Mouse (Mus musculus): ENCODE data around the gene Psmb9. TPM values are rescaled to one million over a fixed set of nuclear protein-coding genes. Genes with fewer than 3 reads are reported as not detected.

Gene Psmb9
- polyA plus RNA-seq, 1 experiment from 2014 or later: 2.2 TPM

- WGBS: 66% methylated on average over 5 of the region's 5 CpGs
- ATAC-seq (ENCODE audit: low FRiP score, low TSS enrichment): no peak
- Histone ChIP-seq H3K4me2 (ENCODE audit: low read length) (peak within 1 kb of the TSS; percentile 81), H3K36me3 (ENCODE audit: control insufficient read depth, insufficient read depth, low read length) (no peaks in the 10 kb centered on the region), H3K4me1 (ENCODE audit: control insufficient read depth, insufficient read depth, low read length) (no peaks in the 10 kb centered on the region; the same call in 1 of the 2 replicates), H3K27ac (replicated peaks; ENCODE audit: low read depth, low read length) (no peak within 1 kb of the TSS), H3K9me3 (ENCODE audit: control insufficient read depth, low read length) (no peaks in the 10 kb centered on the region), H3K9ac (replicated peaks; ENCODE audit: low read length) (peak within 1 kb of the TSS; percentile 55; the same call in 1 of the 2 replicates), H3K4me3 (replicated peaks; ENCODE audit: low read depth, low read length) (peak within 1 kb of the TSS; percentile 50), H3K27me3 (ENCODE audit: control insufficient read depth, insufficient read depth, low read length) (peaks cover 34% of the 10 kb centered on the region)
- no peak for DNase-seq
Measured at GRCm38 (mm10) chr17:34203444-34203843, 15.9 kb upstream of the Psmb9 start, which contains the start of gene Tap2. Tap2 (plus strand) TSS chr17:34203527.

- Histone ChIP-seq H3K9me3 (ENCODE audit: control insufficient read depth, low read length) (no peaks in the 10 kb centered on the region), H3K27me3 (ENCODE audit: control insufficient read depth, insufficient read depth, low read length) (peaks cover 39% of the 10 kb centered on the region)
- ATAC-seq (ENCODE audit: low FRiP score, low TSS enrichment): peak; percentile 43; the same call in 1 of the 2 replicates
Measured at GRCm38 (mm10) chr17:34202760-34203442, 15.3 kb upstream of the Psmb9 start.

GRCm38 (mm10) chr17:34201506-34202055 is 14.0 kb upstream of the Psmb9 start:
- no peaks in the 10 kb centered on the region for H3K9me3 ChIP-seq (ENCODE audit: control insufficient read depth, low read length)
- H3K9ac ChIP-seq (replicated peaks; ENCODE audit: low read length): no peak overlapping the region
- H3K4me2 ChIP-seq (ENCODE audit: low read length): no peak overlapping the region
- H3K4me1 ChIP-seq (ENCODE audit: control insufficient read depth, insufficient read depth, low read length): peaks cover 4% of the 10 kb centered on the region
- ATAC-seq (ENCODE audit: low FRiP score, low TSS enrichment) (no peak), DNase-seq (no peak)
- no peak overlapping the region for H3K4me3 ChIP-seq (replicated peaks; ENCODE audit: low read depth, low read length)
- H3K27ac ChIP-seq (replicated peaks; ENCODE audit: low read depth, low read length): no peak overlapping the region
- no peaks in the 10 kb centered on the region for H3K36me3 ChIP-seq (ENCODE audit: control insufficient read depth, insufficient read depth, low read length)
- 73% methylated on average over 7 of the region's 7 CpGs for WGBS
- H3K27me3 ChIP-seq (ENCODE audit: control insufficient read depth, insufficient read depth, low read length): peaks cover 50% of the 10 kb centered on the region

More at GRCm38 (mm10) chr17:34202760-34203442, 15.3 kb upstream of the Psmb9 start:
- Histone ChIP-seq H3K4me1 (ENCODE audit: control insufficient read depth, insufficient read depth, low read length) (no peaks in the 10 kb centered on the region; the same call in none of the 2 replicates), H3K9ac (replicated peaks; ENCODE audit: low read length) (no peak overlapping the region), H3K27ac (replicated peaks; ENCODE audit: low read depth, low read length) (no peak overlapping the region), H3K36me3 (ENCODE audit: control insufficient read depth, insufficient read depth, low read length) (no peaks in the 10 kb centered on the region), H3K4me3 (replicated peaks; ENCODE audit: low read depth, low read length) (no peak overlapping the region), H3K4me2 (ENCODE audit: low read length) (no peak overlapping the region)
- no peak for DNase-seq
- 80% methylated on average over 4 of the region's 4 CpGs for WGBS

- no peak for ATAC-seq (ENCODE audit: low FRiP score, low TSS enrichment)
- Histone ChIP-seq H3K9ac (replicated peaks; ENCODE audit: low read length) (no peak overlapping the region), H3K27ac (replicated peaks; ENCODE audit: low read depth, low read length) (no peak overlapping the region), H3K27me3 (ENCODE audit: control insufficient read depth, insufficient read depth, low read length) (peaks cover 51% of the 10 kb centered on the region), H3K4me3 (replicated peaks; ENCODE audit: low read depth, low read length) (no peak overlapping the region), H3K9me3 (ENCODE audit: control insufficient read depth, low read length) (no peaks in the 10 kb centered on the region), H3K4me2 (ENCODE audit: low read length) (no peak overlapping the region), H3K36me3 (ENCODE audit: control insufficient read depth, insufficient read depth, low read length) (no peaks in the 10 kb centered on the region), H3K4me1 (ENCODE audit: control insufficient read depth, insufficient read depth, low read length) (peaks cover 4% of the 10 kb centered on the region)
- WGBS: 85% methylated on average over 16 of the region's 16 CpGs
- no peak for DNase-seq
Measured at GRCm38 (mm10) chr17:34200772-34201505, 13.4 kb upstream of the Psmb9 start.

GRCm38 (mm10) chr17:34200047-34200446 is 12.5 kb upstream of the Psmb9 start:
- Histone ChIP-seq H3K9ac (replicated peaks; ENCODE audit: low read length) (no peak overlapping the region), H3K4me2 (ENCODE audit: low read length) (no peak overlapping the region), H3K9me3 (ENCODE audit: control insufficient read depth, low read length) (no peaks in the 10 kb centered on the region), H3K27ac (replicated peaks; ENCODE audit: low read depth, low read length) (no peak overlapping the region), H3K36me3 (ENCODE audit: control insufficient read depth, insufficient read depth, low read length) (no peaks in the 10 kb centered on the region), H3K27me3 (ENCODE audit: control insufficient read depth, insufficient read depth, low read length) (peaks cover 50% of the 10 kb centered on the region), H3K4me1 (ENCODE audit: control insufficient read depth, insufficient read depth, low read length) (peaks cover 4% of the 10 kb centered on the region), H3K4me3 (replicated peaks; ENCODE audit: low read depth, low read length) (no peak overlapping the region)
- no peak for ATAC-seq (ENCODE audit: low FRiP score, low TSS enrichment)
- no peak for DNase-seq
- 81% methylated on average over 10 of the region's 10 CpGs for WGBS

GRCm38 (mm10) chr17:34199050-34199619 is 11.6 kb upstream of the Psmb9 start:
- DNase-seq (no peak), ATAC-seq (ENCODE audit: low FRiP score, low TSS enrichment) (no peak)
- H3K36me3 ChIP-seq (ENCODE audit: control insufficient read depth, insufficient read depth, low read length): no peaks in the 10 kb centered on the region
- no peak overlapping the region for H3K27ac ChIP-seq (replicated peaks; ENCODE audit: low read depth, low read length)
- H3K4me3 ChIP-seq (replicated peaks; ENCODE audit: low read depth, low read length): no peak overlapping the region
- WGBS: 58% methylated on average over 12 of the region's 12 CpGs
- peaks cover 4% of the 10 kb centered on the region; the same call in 1 of the 2 replicates for H3K4me1 ChIP-seq (ENCODE audit: control insufficient read depth, insufficient read depth, low read length)
- H3K4me2 ChIP-seq (ENCODE audit: low read length): no peak overlapping the region
- H3K9ac ChIP-seq (replicated peaks; ENCODE audit: low read length): no peak overlapping the region
- H3K9me3 ChIP-seq (ENCODE audit: control insufficient read depth, low read length): no peaks in the 10 kb centered on the region
- peaks cover 53% of the 10 kb centered on the region for H3K27me3 ChIP-seq (ENCODE audit: control insufficient read depth, insufficient read depth, low read length)

- DNase-seq (no peak), ATAC-seq (ENCODE audit: low FRiP score, low TSS enrichment) (no peak)
- H3K4me1 ChIP-seq (ENCODE audit: control insufficient read depth, insufficient read depth, low read length): peaks cover 4% of the 10 kb centered on the region; the same call in 1 of the 2 replicates
- H3K9ac ChIP-seq (replicated peaks; ENCODE audit: low read length): no peak overlapping the region; the same call in 1 of the 2 replicates
- peaks cover 53% of the 10 kb centered on the region for H3K27me3 ChIP-seq (ENCODE audit: control insufficient read depth, insufficient read depth, low read length)
- 7% methylated on average over 11 of the region's 11 CpGs for WGBS
- no peaks in the 10 kb centered on the region for H3K9me3 ChIP-seq (ENCODE audit: control insufficient read depth, low read length)
- H3K36me3 ChIP-seq (ENCODE audit: control insufficient read depth, insufficient read depth, low read length): no peaks in the 10 kb centered on the region
- peak overlapping the region; percentile 73 for H3K4me2 ChIP-seq (ENCODE audit: low read length)
- peak overlapping the region; percentile 35 for H3K4me3 ChIP-seq (replicated peaks; ENCODE audit: low read depth, low read length)
- no peak overlapping the region for H3K27ac ChIP-seq (replicated peaks; ENCODE audit: low read depth, low read length)
Measured at GRCm38 (mm10) chr17:34198521-34198912, 11.0 kb upstream of the Psmb9 start.

GRCm38 (mm10) chr17:34197904-34198520 is 10.4 kb upstream of the Psmb9 start:
- H3K9ac ChIP-seq (replicated peaks; ENCODE audit: low read length): peak overlapping the region; percentile 43; the same call in 1 of the 2 replicates
- DNase-seq: no peak
- H3K27me3 ChIP-seq (ENCODE audit: control insufficient read depth, insufficient read depth, low read length): peaks cover 54% of the 10 kb centered on the region
- peak overlapping the region; percentile 73 for H3K4me2 ChIP-seq (ENCODE audit: low read length)
- H3K4me1 ChIP-seq (ENCODE audit: control insufficient read depth, insufficient read depth, low read length): peaks cover 4% of the 10 kb centered on the region; the same call in 1 of the 2 replicates
- 2% methylated on average over 32 of the region's 32 CpGs for WGBS
- peak; percentile 29 for ATAC-seq (ENCODE audit: low FRiP score, low TSS enrichment)
- H3K4me3 ChIP-seq (replicated peaks; ENCODE audit: low read depth, low read length): peak overlapping the region; percentile 35
- H3K36me3 ChIP-seq (ENCODE audit: control insufficient read depth, insufficient read depth, low read length): no peaks in the 10 kb centered on the region
- H3K9me3 ChIP-seq (ENCODE audit: control insufficient read depth, low read length): no peaks in the 10 kb centered on the region
- no peak overlapping the region for H3K27ac ChIP-seq (replicated peaks; ENCODE audit: low read depth, low read length)
